Mouse (Mus musculus) forebrain, embryonic 15.5 days (tissue): ENCODE measurements around the gene Gm10190. TPM values are rescaled to one million over a fixed set of nuclear protein-coding genes. Genes with fewer than 3 reads are reported as not detected.
A peak's percentile ranks its signal among the peaks of the same experiment; 100 is the strongest.
"Not testable (repeated sequence)": the region's sequence is repeated elsewhere in the genome, so short reads cannot be mapped to it uniquely, and the experiment has no call there.

Experiments used
- ATAC-seq: fragments of 200-750 bp; cut with Nextera tagmentation; replicated peaks from 2 replicates; pipeline ENCODE4 v1.8.0; 2017; ENCODE audit warnings: mild to moderate bottlenecking, moderate TSS enrichment, moderate library complexity
- H3K27ac ChIP-seq: fragments of 300-500 bp; sonication (generic); replicated peaks from 2 replicates; pipeline ENCODE4 v1.5.1; 2015; ENCODE audit warnings: mild to moderate bottlenecking, inconsistent platforms
- H3K27me3 ChIP-seq: fragments of 300-500 bp; sonication (generic); 2 replicates; pipeline ENCODE4 v1.6.1; 2015; ENCODE audit warnings: inconsistent platforms
- H3K36me3 ChIP-seq: fragments of 300-500 bp; sonication (generic); 2 replicates; pipeline ENCODE4 v1.6.1; 2015; ENCODE audit warnings: mild to moderate bottlenecking, inconsistent platforms
- H3K4me1 ChIP-seq: fragments of 300-500 bp; sonication (generic); 2 replicates; pipeline ENCODE4 v1.6.1; 2015; ENCODE audit warnings: inconsistent platforms
- H3K4me2 ChIP-seq: fragments of 300-500 bp; sonication (generic); replicated peaks from 2 replicates; pipeline ENCODE4 v1.6.1; 2015; ENCODE audit warnings: mild to moderate bottlenecking, inconsistent platforms
- H3K4me3 ChIP-seq: fragments of 300-500 bp; sonication (generic); 2 replicates; pipeline ENCODE4 v1.5.1; 2015; ENCODE audit warnings: mild to moderate bottlenecking, inconsistent platforms
- H3K9ac ChIP-seq: fragments of 300-500 bp; sonication (generic); replicated peaks from 2 replicates; pipeline ENCODE4 v1.6.1; 2015; ENCODE audit warnings: mild to moderate bottlenecking, inconsistent platforms
- H3K9me3 ChIP-seq: fragments of 300-500 bp; sonication (generic); 2 replicates; pipeline ENCODE4 v1.6.1; 2016; ENCODE audit warnings: inconsistent platforms
- WGBS: fragments of 180-500 bp; shearing (Covaris S2); methylation state at CpG from one replicate; pipeline ENCODE4 v1.1.7; 2015; ENCODE audit warnings: mixed read lengths; 5-methylcytosine and 5-hydroxymethylcytosine counted together
- polyA plus RNA-seq: library from polyadenylated mRNA; unstranded; fragments of >200 nt; fragmentation: Nextera tagmentation; extraction: Ambion mirVana; gene quantifications from 2 replicates; pipeline ENCODE4 v1.2.1, GENCODE M21; 2015

Gm10190 gene
- 2.3 and 2.8 TPM in 2 replicates for polyA plus RNA-seq

- peak within 1 kb of the TSS; percentile 86 for H3K4me2 ChIP-seq
- peak; percentile 99 for ATAC-seq
- H3K27ac ChIP-seq: peak within 1 kb of the TSS; percentile 82
- 4% methylated on average over 102 of the region's 102 CpGs for WGBS
- peak within 1 kb of the TSS; percentile 77 for H3K9ac ChIP-seq
- peaks cover 10% of the 10 kb centered on the region for H3K4me1 ChIP-seq
- H3K9me3 ChIP-seq: no peaks in the 10 kb centered on the region
- no peaks in the 10 kb centered on the region for H3K36me3 ChIP-seq
- H3K27me3 ChIP-seq: no peaks in the 10 kb centered on the region
- H3K4me3 ChIP-seq: peak within 1 kb of the TSS; percentile 53
These were observed at the start of gene Gm10190 for GRCm38 (mm10) chr17:80372989-80373725. TSS of gene Gm10190 (minus strand) at chr17:80373541.

- peaks cover 50% of the 10 kb centered on the region for H3K36me3 ChIP-seq
- no peak overlapping the region for H3K9ac ChIP-seq
- no peaks in the 10 kb centered on the region for H3K27me3 ChIP-seq
- no peak overlapping the region for H3K4me3 ChIP-seq
- ATAC-seq: no peak
- no peak overlapping the region for H3K27ac ChIP-seq
- no peaks in the 10 kb centered on the region for H3K4me1 ChIP-seq
- 96% methylated on average over 1 of the region's 1 CpGs for WGBS
- H3K4me2 ChIP-seq: no peak overlapping the region
- no peaks in the 10 kb centered on the region for H3K9me3 ChIP-seq
These were observed 47.7 kb upstream of the Gm10190 start for GRCm38 (mm10) chr17:80420998-80421397.

DNA sequence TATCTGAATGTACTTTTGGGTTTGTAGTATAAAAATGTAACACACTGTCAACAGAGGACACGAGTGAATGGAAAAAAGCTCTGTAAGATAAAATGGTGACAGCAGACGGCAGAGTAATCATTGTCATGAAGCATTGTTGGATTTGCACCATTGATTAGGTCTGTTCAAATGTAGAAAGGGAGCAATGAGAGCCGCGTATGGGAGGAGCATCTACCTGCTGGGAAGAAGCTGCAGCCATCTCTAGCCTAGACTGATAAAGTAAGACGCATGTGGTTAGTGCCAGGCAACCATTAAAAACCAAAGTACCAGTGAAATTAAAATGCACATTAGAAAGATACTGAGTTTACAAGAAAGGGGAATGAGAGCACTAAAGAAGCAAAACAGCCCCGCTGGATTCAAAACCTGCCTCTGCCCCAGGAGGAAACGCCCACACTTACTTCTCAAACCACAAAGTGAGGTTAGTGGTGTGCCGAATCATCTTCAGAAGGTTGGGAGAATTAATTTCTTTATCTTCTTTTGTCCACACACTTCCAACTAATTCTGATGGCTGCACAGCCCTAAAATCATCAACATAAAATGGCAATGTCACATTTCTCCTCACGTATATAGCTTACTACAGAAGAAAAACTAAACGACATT is 45.4 kb upstream of the Gm10190 start:
- WGBS: 88% methylated on average over 10 of the region's 10 CpGs
- Histone ChIP-seq H3K27me3 (no peaks in the 10 kb centered on the region), H3K36me3 (peaks cover 66% of the 10 kb centered on the region)

GRCm38 (mm10) chr17:80411182-80411581 is 37.8 kb upstream of the Gm10190 start:
- Histone ChIP-seq H3K27me3 (no peaks in the 10 kb centered on the region), H3K4me1 (no peaks in the 10 kb centered on the region), H3K4me2 (no peak overlapping the region), H3K4me3 (no peak overlapping the region), H3K36me3 (peaks cover 76% of the 10 kb centered on the region), H3K9ac (no peak overlapping the region), H3K27ac (no peak overlapping the region), H3K9me3 (no peaks in the 10 kb centered on the region)
- ATAC-seq: no peak
- 52% methylated on average over 1 of the region's 1 CpGs for WGBS

More for the DNA sequence above, 45.4 kb upstream of the Gm10190 start:
- Histone ChIP-seq H3K4me3 (no peak overlapping the region), H3K4me2 (no peak overlapping the region), H3K27ac (no peak overlapping the region), H3K4me1 (no peaks in the 10 kb centered on the region), H3K9ac (no peak overlapping the region), H3K9me3 (no peaks in the 10 kb centered on the region)
- ATAC-seq: no peak

- no peak overlapping the region for H3K27ac ChIP-seq
- H3K4me3 ChIP-seq: no peak overlapping the region
- no peaks in the 10 kb centered on the region for H3K4me1 ChIP-seq
- peaks cover 32% of the 10 kb centered on the region for H3K36me3 ChIP-seq
- H3K9ac ChIP-seq: no peak overlapping the region
- no peak for ATAC-seq
- 88% methylated on average over 7 of the region's 7 CpGs for WGBS
- no peaks in the 10 kb centered on the region for H3K27me3 ChIP-seq
- no peaks in the 10 kb centered on the region for H3K9me3 ChIP-seq
- no peak overlapping the region for H3K4me2 ChIP-seq
These were observed 24.9 kb upstream of the Gm10190 start for GRCm38 (mm10) chr17:80398243-80398642.

GRCm38 (mm10) chr17:80391423-80392403 is 18.4 kb upstream of the Gm10190 start:
- no peak overlapping the region for H3K27ac ChIP-seq
- H3K9me3 ChIP-seq: no peaks in the 10 kb centered on the region
- H3K4me3 ChIP-seq: peak overlapping the region; percentile 51
- H3K4me2 ChIP-seq: peak overlapping the region; percentile 56
- no peaks in the 10 kb centered on the region for H3K27me3 ChIP-seq
- WGBS: 12% methylated on average over 17 of the region's 17 CpGs
- ATAC-seq: peak; percentile 90
- peak overlapping the region; percentile 53 for H3K9ac ChIP-seq
- H3K4me1 ChIP-seq: no peaks in the 10 kb centered on the region
- H3K36me3 ChIP-seq: 0 out of 2 replicates have a peak, but pooled peaks cover 2% of the 10 kb centered on the region

- H3K9me3 ChIP-seq: no peaks in the 10 kb centered on the region
- H3K4me2 ChIP-seq: no peak overlapping the region
- no peak for ATAC-seq
- WGBS: 74% methylated on average over 10 of the region's 10 CpGs
- no peak overlapping the region for H3K4me3 ChIP-seq
- no peaks in the 10 kb centered on the region for H3K36me3 ChIP-seq
- no peak overlapping the region for H3K9ac ChIP-seq
- no peak overlapping the region for H3K27ac ChIP-seq
- no peaks in the 10 kb centered on the region for H3K27me3 ChIP-seq
- H3K4me1 ChIP-seq: no peaks in the 10 kb centered on the region
These were observed 16.7 kb upstream of the Gm10190 start for GRCm38 (mm10) chr17:80390024-80390423.

- H3K36me3 ChIP-seq: no peaks in the 10 kb centered on the region
- 65% methylated on average over 1 of the region's 1 CpGs for WGBS
- H3K4me1 ChIP-seq: no peaks in the 10 kb centered on the region
- no peak overlapping the region for H3K4me2 ChIP-seq
- no peak for ATAC-seq
- H3K27me3 ChIP-seq: no peaks in the 10 kb centered on the region
- H3K9ac ChIP-seq: no peak overlapping the region
- no peaks in the 10 kb centered on the region for H3K9me3 ChIP-seq
- no peak overlapping the region for H3K4me3 ChIP-seq
- H3K27ac ChIP-seq: no peak overlapping the region
These were observed 12.3 kb upstream of the Gm10190 start for GRCm38 (mm10) chr17:80385671-80386070.

GRCm38 (mm10) chr17:80378386-80378785 is 5.0 kb upstream of the Gm10190 start:
- H3K4me3 ChIP-seq, H3K9ac ChIP-seq, H3K36me3 ChIP-seq, H3K4me1 ChIP-seq, H3K27ac ChIP-seq, H3K27me3 ChIP-seq, H3K9me3 ChIP-seq, H3K4me2 ChIP-seq, ATAC-seq: not testable (repeated sequence)

DNA sequence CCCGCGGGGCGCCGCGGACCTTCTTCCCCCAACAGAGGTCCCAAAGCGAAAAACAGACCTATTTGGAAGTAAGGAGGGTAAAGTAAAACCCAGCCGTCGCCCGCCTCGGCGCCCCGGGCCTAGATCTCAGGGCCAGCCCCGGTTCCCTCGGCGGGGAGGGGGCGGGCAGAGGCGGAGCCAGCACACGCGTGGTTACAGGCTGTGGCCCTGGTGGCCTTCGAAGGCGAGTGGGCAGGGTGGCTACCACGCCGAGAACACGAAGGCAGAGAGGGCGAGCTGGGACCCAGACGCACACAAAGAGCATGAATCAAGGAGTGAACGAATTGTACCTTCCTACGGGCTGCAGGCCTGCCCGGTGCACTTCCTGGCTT is 370 bp upstream of the Gm10190 start:
- peak overlapping the region; percentile 77 for H3K9ac ChIP-seq
- no peaks in the 10 kb centered on the region for H3K36me3 ChIP-seq
- no peaks in the 10 kb centered on the region for H3K27me3 ChIP-seq
- H3K9me3 ChIP-seq: no peaks in the 10 kb centered on the region
- H3K4me3 ChIP-seq: peak overlapping the region; percentile 53
- WGBS: 19% methylated on average over 29 of the region's 29 CpGs
- peak overlapping the region; percentile 82 for H3K27ac ChIP-seq
- peak overlapping the region; percentile 86 for H3K4me2 ChIP-seq
- ATAC-seq: peak; percentile 85
- H3K4me1 ChIP-seq: peaks cover 10% of the 10 kb centered on the region

- Histone ChIP-seq H3K4me2 (no peak overlapping the region), H3K9me3 (no peaks in the 10 kb centered on the region), H3K4me1 (peaks cover 6% of the 10 kb centered on the region), H3K27ac (no peak overlapping the region), H3K36me3 (no peaks in the 10 kb centered on the region), H3K9ac (no peak overlapping the region), H3K4me3 (no peak overlapping the region), H3K27me3 (no peaks in the 10 kb centered on the region)
- WGBS: 80% methylated on average over 9 of the region's 9 CpGs
- no peak for ATAC-seq
These were observed 4.7 kb downstream of the Gm10190 start for GRCm38 (mm10) chr17:80368606-80369005.

- 94% methylated on average over 5 of the region's 5 CpGs for WGBS
- H3K4me1 ChIP-seq: no peaks in the 10 kb centered on the region
- no peak overlapping the region for H3K4me2 ChIP-seq
- ATAC-seq: no peak
- H3K4me3 ChIP-seq: no peak overlapping the region
- no peaks in the 10 kb centered on the region for H3K27me3 ChIP-seq
- no peaks in the 10 kb centered on the region for H3K36me3 ChIP-seq
- H3K9ac ChIP-seq: no peak overlapping the region
- H3K27ac ChIP-seq: no peak overlapping the region
- no peaks in the 10 kb centered on the region for H3K9me3 ChIP-seq
These were observed 6.1 kb downstream of the Gm10190 start for GRCm38 (mm10) chr17:80367276-80367675.
